Mouse (Mus musculus) spleen, adult 18-20 months (tissue): ENCODE data around the gene Gm42906.
A peak's percentile ranks its signal among the peaks of the same experiment; 100 is the strongest.

Experiments used
- DNase-seq, 2 experiments: peaks; one replicate each; pipeline ENCODE4 v3.0.0; 2022; ENCODE audit warnings: mixed read lengths in 2 of 2

Gene Gm42906

DNA sequence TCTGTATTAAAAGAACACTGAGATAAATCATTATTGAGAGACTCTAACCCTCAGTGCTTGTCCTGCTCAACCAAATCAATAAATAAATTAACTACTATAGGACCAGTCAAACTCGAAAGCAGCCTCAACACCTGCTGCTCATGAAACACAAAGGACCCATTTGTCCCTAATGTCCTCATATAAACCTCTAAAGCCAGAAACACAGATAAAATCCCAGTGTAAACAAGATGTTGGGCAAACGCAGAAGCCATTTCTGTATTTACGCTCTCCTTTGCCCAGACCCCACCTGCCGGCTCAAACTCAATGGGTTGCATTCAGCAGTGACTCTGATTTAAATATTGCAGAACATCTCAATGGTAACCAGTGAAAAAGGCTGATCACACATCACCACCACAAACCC, 131.7 kb downstream of the Gm42906 start:
- no peak for DNase-seq

GRCm38 (mm10) chr5:151293591-151293990, 134.4 kb downstream of the Gm42906 start:
- no peak for DNase-seq

GRCm38 (mm10) chr5:151292310-151292709, 135.7 kb downstream of the Gm42906 start:
- peak in 1 of 2 experiments; percentile 42 for DNase-seq

GRCm38 (mm10) chr5:151286331-151286730, 141.6 kb downstream of the Gm42906 start:
- DNase-seq: no peak

DNA sequence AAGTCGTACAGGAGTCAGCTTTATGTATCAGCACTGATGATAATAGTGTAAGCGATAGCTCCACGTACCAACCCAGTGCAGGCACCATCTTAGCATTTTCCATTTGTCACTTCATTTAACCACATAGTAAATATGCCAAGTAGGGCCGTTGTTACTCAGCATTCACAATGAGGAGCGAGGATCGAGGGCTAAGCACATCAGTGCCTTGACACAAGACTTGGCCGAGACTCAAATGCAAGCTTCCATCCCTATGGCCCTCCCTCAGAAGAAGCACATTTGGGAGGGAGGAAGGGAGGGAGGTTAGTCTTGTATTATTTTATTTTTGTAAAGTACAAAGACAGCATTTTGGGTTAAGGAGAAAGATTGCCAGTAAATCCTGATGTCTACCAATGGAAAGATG, 148.4 kb downstream of the Gm42906 start:
- no peak for DNase-seq

- DNase-seq: no peak
Measured at GRCm38 (mm10) chr5:151277927-151278326, 150.0 kb downstream of the Gm42906 start.

DNA sequence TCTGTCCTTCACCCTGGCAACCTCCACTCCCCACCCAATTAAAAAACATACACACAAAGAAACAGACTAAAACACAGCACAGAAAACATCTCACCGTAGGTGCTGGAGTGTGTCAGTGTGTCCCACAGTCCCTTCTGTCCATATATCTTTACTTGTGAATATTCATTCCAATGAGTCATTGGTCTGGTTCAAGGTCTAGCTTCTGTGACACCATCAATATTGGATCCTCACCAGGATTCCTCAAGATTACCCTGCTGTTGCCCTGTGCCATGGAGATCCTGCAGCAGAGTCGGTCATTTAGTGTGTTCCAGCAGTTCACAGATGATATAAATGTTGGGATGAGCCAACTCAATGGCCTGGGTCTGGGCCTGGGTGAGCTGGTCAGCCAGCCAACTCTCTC, 152.0 kb downstream of the Gm42906 start:
- DNase-seq: no peak

- no peak for DNase-seq
Measured at GRCm38 (mm10) chr5:151274265-151274664, 153.7 kb downstream of the Gm42906 start.

- DNase-seq: no peak
Measured at GRCm38 (mm10) chr5:151270815-151271214, 157.1 kb downstream of the Gm42906 start.

- no peak for DNase-seq
Measured at GRCm38 (mm10) chr5:151266896-151267634, 160.9 kb downstream of the Gm42906 start.

DNA sequence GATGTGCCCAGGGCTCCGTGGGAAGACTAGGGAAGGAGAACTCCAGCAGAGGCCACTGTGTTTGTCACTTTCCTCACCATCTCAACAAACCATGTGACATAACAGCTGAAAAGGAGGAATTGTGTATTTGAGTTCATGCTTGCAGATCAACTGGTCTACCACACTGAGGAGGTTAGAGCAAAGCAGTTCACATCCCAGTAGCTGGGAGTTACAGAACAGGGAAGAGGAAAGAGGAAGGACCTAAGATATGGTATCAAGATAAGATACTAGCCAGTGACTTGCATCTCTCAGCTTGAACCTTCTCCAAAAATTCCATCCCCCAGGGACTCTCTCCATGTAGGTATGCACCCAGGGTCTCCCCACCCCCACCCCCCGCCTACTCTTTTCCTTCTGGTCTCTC, 166.4 kb downstream of the Gm42906 start:
- DNase-seq: no peak

- no peak for DNase-seq
Measured at GRCm38 (mm10) chr5:151252213-151252612, 175.8 kb downstream of the Gm42906 start.

GRCm38 (mm10) chr5:151251656-151252055, 176.3 kb downstream of the Gm42906 start:
- no peak for DNase-seq

DNA sequence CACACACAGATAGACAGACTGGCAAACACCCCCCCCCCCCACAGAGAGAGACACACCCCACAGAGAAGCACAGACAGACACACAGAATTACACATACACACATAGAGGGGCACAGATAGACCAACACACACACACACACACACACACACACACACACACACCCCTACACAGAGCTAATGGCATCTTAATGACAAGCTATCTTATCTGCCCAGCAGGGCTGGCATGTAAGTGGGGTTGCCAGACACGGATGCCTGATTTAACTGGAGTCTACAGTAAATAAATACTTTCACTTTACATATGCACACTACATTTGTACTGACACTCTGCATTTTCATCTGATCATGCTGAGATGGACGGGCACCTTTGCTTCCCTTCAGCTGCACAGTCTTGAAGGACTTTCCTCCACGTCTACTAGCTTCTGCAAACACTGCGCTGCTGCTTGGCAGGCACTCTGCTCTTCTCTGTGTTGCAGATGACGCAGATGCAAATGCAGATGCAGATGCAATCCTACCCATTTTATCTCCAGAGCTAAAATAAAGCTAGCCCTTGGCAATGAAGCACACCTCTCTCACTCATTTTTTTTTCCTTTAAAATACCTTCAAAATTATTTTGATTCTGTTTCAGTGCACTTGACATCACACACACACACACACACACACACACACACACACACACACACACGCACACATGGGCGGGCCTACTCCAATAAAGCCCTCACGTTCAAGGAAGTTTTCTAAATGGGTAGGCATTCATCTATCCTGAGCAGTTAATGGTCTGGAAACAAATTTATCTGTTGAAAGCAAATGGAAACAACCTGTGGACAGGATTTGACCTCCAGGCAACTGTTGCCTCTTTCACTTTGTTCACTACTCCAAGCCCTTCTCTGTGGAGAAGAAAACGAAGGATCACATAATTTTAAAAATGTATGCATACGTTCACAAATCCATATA, 179.0 kb downstream of the Gm42906 start:
- DNase-seq: no peak

DNA sequence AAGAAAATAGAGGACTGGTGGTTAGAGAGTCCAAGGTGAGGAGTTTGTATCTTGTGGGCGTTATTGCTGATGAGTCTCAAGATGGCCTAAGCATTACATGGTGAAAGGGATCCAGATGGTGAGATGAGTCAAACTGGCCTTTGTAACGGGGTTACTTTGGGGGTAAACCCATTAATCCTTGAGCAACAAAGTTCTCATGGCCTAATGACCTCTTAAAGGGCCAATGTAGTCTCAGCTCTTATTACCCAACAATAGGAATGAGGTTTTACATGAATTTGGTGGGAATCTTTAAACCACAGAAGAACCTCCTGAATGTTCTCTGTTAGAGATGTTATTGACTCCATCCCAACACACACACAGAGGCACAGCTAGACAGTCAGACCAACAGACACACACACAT, 179.9 kb downstream of the Gm42906 start:
- DNase-seq: no peak

- DNase-seq: no peak
Measured at GRCm38 (mm10) chr5:151247115-151247875, 180.7 kb downstream of the Gm42906 start.

GRCm38 (mm10) chr5:151246287-151246686, 181.7 kb downstream of the Gm42906 start:
- no peak for DNase-seq

GRCm38 (mm10) chr5:151245571-151245970, 182.4 kb downstream of the Gm42906 start:
- DNase-seq: no peak

- no peak for DNase-seq
Measured at GRCm38 (mm10) chr5:151238730-151239129, 189.2 kb downstream of the Gm42906 start.

GRCm38 (mm10) chr5:151236411-151236810, 191.6 kb downstream of the Gm42906 start:
- DNase-seq: no peak

- DNase-seq: no peak
Measured at GRCm38 (mm10) chr5:151233400-151234031, 194.4 kb downstream of the Gm42906 start, which contains the start of gene Stard13. TSS of gene Stard13 (minus strand) at chr5:151233836.

- no peak for DNase-seq
Measured at GRCm38 (mm10) chr5:151232576-151233299, 195.2 kb downstream of the Gm42906 start.
